Mouse (Mus musculus) limb, embryonic 14.5 days (tissue): ENCODE measurements around the gene Fam222a. TPM values are rescaled to one million over a fixed set of nuclear protein-coding genes. Genes with fewer than 3 reads are reported as not detected.

Experiments used
- ATAC-seq: fragments of 200-750 bp; cut with Nextera tagmentation; 2 replicates; pipeline ENCODE4 v1.8.0; 2017; ENCODE audit warnings: low read depth, moderate number of reproducible peaks, moderate TSS enrichment; ENCODE audit not compliant: low FRiP score
- DNase-seq: peaks from one replicate; pipeline ENCODE4 v3.0.0-alpha.2; 2015; ENCODE audit warnings: low spot score
- H3K27ac ChIP-seq: fragments of 300-500 bp; sonication (generic); replicated peaks from 2 replicates; pipeline ENCODE4 v1.5.1; 2014; ENCODE audit warnings: low read depth, mild to moderate bottlenecking, low read length, moderate library complexity, mixed read lengths
- H3K27me3 ChIP-seq: fragments of 300-500 bp; sonication (generic); 2 replicates; pipeline ENCODE4 v1.6.1; 2014; ENCODE audit warnings: low read length, mixed read lengths; ENCODE audit not compliant: control insufficient read depth, insufficient read depth
- H3K36me3 ChIP-seq: fragments of 300-500 bp; sonication (generic); 2 replicates; pipeline ENCODE4 v1.6.1; 2014; ENCODE audit warnings: mild to moderate bottlenecking, low read length, moderate library complexity, mixed read lengths; ENCODE audit not compliant: control insufficient read depth, insufficient read depth
- H3K4me1 ChIP-seq: fragments of 300-500 bp; sonication (generic); 2 replicates; pipeline ENCODE4 v1.6.1; 2014; ENCODE audit warnings: antibody characterized with exemption, low read length, mixed read lengths; ENCODE audit not compliant: control insufficient read depth, insufficient read depth
- H3K4me2 ChIP-seq: fragments of 300-500 bp; sonication (generic); replicated peaks from 2 replicates; pipeline ENCODE4 v1.6.1; 2014; ENCODE audit warnings: low read depth, mild to moderate bottlenecking, low read length, moderate library complexity; ENCODE audit not compliant: severe bottlenecking
- H3K4me3 ChIP-seq: fragments of 300-500 bp; sonication (generic); replicated peaks from 2 replicates; pipeline ENCODE4 v1.5.1; 2014; ENCODE audit warnings: low read length
- H3K9ac ChIP-seq: fragments of 300-500 bp; sonication (generic); 2 replicates; pipeline ENCODE4 v1.6.1; 2014; ENCODE audit warnings: mild to moderate bottlenecking, low read depth, low read length, moderate library complexity; ENCODE audit not compliant: severe bottlenecking
- H3K9me3 ChIP-seq: fragments of 300-500 bp; sonication (generic); 2 replicates; pipeline ENCODE4 v1.6.1; 2016; ENCODE audit warnings: low read length; ENCODE audit not compliant: control insufficient read depth
- POLR2A ChIP-seq: fragments of 200-500 bp; IDR thresholded peaks from 2 replicates; pipeline ENCODE4 v1.8.0; 2012; ENCODE audit warnings: inconsistent platforms, mild to moderate bottlenecking, moderate library complexity, borderline replicate concordance; ENCODE audit not compliant: insufficient read depth, insufficient read length; ENCODE audit errors: extremely low read depth
- WGBS: fragments of 180-500 bp; shearing (Covaris S2); extraction: QIAGEN DNeasy Blood & Tissue Kit; methylation state at CpG from one replicate; pipeline ENCODE4 v1.1.7; 2014; 5-methylcytosine and 5-hydroxymethylcytosine counted together
- polyA plus RNA-seq, 2 experiments: library from polyadenylated mRNA; depleted of rRNA in 1 of 2; stranded (reverse) in 1 of 2; unstranded in 1 of 2; fragments of >200 nt; fragmentation: Nextera tagmentation in 1 of 2; extraction: Ambion mirVana in 1 of 2; gene quantifications; 2 replicates each; pipeline versions ENCODE4 v1.2.1 to v1.2.3; 2012 to 2014

Gene Fam222a
- polyA plus RNA-seq, 2 experiments, result 1.1 to 1.5 TPM

DNA sequence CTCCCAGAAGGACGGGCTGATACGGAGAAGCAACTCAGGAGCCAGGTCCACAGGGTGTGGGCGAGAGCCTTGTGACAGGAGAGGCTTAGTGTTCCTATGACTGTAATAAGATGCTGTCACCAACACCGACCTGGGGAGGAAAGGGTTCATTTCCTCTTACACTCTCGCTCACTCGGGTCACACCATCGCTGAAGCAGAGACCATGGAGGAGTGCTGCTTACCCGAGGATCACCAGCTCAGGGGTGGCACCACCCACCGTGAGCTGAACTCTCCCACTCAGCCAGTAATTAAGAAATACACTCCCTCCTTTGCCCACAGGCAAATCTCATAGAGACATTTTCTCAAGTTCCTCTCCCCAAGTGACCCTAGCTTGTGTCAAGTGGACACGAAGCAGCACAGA lies 20.6 kb downstream of the Fam222a start:
- H3K27ac ChIP-seq, result no peak overlapping the region
- H3K9ac ChIP-seq, result no peak overlapping the region
- H3K27me3 ChIP-seq, result no peaks in the 10 kb centered on the region
- no peak for ATAC-seq
- H3K36me3 ChIP-seq, result no peaks in the 10 kb centered on the region
- no peak for TF ChIP-seq POLR2A
- no peak overlapping the region for H3K4me3 ChIP-seq
- 51% methylated on average over 10 of the region's 10 CpGs for WGBS
- no peak overlapping the region for H3K4me2 ChIP-seq
- H3K9me3 ChIP-seq, result no peaks in the 10 kb centered on the region
- H3K4me1 ChIP-seq, result peaks cover 13% of the 10 kb centered on the region
- no peak for DNase-seq

DNA sequence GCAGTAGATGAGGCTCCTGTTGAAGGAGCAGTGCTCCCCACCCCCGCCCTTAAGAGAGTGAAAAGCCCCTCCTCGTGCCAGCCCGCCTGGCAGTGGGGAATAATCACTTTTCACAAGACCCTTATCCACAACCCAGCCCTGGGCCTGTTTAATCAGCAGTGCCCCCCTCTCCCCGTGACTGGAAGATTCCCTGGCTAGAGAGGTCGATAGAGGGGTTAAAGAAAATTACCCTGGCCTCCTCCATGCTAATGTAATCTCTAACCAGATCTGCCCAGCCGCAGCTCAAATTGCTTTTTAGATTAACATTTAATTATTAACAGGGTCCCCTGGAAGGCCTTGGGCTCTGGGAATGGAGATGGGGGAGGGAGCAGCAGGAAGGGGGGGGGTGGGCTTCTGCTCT lies 21.2 kb downstream of the Fam222a start:
- no peaks in the 10 kb centered on the region for H3K27me3 ChIP-seq
- WGBS, result 28% methylated on average over 6 of the region's 6 CpGs
- H3K9ac ChIP-seq, result no peak overlapping the region
- no peak overlapping the region for H3K4me2 ChIP-seq
- H3K4me3 ChIP-seq, result no peak overlapping the region
- H3K9me3 ChIP-seq, result no peaks in the 10 kb centered on the region
- ATAC-seq, result no peak
- H3K36me3 ChIP-seq, result no peaks in the 10 kb centered on the region
- no peak overlapping the region for H3K27ac ChIP-seq
- peaks cover 19% of the 10 kb centered on the region for H3K4me1 ChIP-seq
- no peak for DNase-seq
- no peak for TF ChIP-seq POLR2A

- DNase-seq (no peak), ATAC-seq (no peak)
- Histone ChIP-seq H3K9me3 (no peaks in the 10 kb centered on the region), H3K9ac (no peak overlapping the region), H3K36me3 (no peaks in the 10 kb centered on the region), H3K4me3 (no peak overlapping the region), H3K4me1 (peaks cover 23% of the 10 kb centered on the region), H3K27ac (no peak overlapping the region), H3K4me2 (no peak overlapping the region), H3K27me3 (no peaks in the 10 kb centered on the region)
- WGBS, result 37% methylated on average over 2 of the region's 2 CpGs
- no peak for TF ChIP-seq POLR2A
Observed at GRCm38 (mm10) chr5:114589454-114589853, 21.6 kb downstream of the Fam222a start.

DNA sequence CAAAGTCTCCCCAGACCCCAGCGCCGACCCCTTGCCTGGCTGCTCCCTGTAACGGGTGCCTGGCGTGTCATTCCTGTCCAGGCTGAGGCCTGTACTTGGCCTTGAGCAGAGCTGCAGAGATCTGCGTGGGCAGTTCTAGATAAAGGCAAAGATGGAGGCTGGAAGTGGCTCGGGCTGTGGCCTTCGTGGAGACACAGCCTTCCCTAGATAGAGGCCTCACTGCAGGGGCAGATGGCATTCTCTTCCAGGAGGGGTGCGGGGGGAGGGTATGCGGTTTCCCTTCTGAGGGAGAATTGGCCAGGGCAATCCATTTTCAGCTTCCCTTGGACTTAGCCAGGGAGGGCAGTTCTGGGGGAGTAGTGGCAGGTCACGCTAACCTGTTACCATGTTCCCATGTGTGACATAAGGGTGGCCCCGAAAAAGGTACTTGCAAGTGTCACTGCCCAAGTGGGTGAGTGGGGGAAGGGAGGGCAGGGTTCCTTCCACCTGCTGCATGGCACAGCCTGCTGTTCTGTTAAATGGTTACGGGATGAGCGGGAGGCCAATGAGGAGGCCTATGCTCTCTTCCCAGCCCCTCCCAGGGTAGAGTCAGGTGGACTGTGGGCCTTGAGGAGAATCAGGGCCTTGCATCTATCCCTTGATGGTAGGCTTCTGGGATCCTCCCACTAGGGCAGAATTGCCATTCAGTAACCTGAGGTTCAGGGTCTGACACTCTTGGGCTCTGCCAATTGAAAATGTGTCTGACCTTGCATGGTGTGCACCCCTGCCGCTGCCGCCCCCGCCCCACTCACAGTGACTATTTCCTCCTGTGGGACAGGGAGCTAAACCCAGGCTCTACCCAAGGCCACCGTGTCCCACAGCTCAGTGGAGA lies 22.5 kb downstream of the Fam222a start:
- Histone ChIP-seq H3K36me3 (no peaks in the 10 kb centered on the region), H3K27ac (no peak overlapping the region), H3K27me3 (no peaks in the 10 kb centered on the region), H3K4me3 (no peak overlapping the region), H3K9ac (no peak overlapping the region), H3K9me3 (no peaks in the 10 kb centered on the region), H3K4me1 (peaks cover 28% of the 10 kb centered on the region), H3K4me2 (no peak overlapping the region)
- 86% methylated on average over 17 of the region's 17 CpGs for WGBS
- TF ChIP-seq POLR2A, result no peak
- ATAC-seq (no peak), DNase-seq (no peak)

DNA sequence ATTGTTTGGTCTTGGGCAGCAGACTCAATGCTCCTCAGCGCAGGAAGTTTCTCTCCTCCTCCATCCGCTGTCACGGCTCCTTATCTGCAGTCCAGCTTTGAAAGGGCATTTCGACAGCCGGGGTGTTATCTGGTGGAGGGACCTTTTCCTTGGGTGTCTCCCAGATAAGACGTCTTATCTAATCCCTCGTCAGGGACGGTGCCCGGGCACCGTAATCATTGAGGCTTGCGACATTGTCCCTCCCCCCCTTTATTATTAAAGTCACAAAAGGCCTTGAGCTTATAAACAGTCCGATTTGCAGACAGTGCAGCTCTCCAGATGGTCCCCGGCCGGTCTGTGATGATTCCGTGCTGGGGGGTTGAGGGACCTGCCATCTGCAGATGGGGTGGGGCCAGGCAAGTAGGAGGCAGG lies 23.3 kb downstream of the Fam222a start:
- Histone ChIP-seq H3K4me2 (no peak overlapping the region), H3K4me1 (peaks cover 28% of the 10 kb centered on the region), H3K9ac (no peak overlapping the region), H3K27ac (no peak overlapping the region), H3K36me3 (no peaks in the 10 kb centered on the region), H3K4me3 (no peak overlapping the region), H3K9me3 (no peaks in the 10 kb centered on the region), H3K27me3 (no peaks in the 10 kb centered on the region)
- WGBS, result 63% methylated on average over 15 of the region's 15 CpGs
- TF ChIP-seq POLR2A, result no peak
- DNase-seq (no peak), ATAC-seq (no peak)
